Mouse (Mus musculus) lung, embryonic 14.5 days (tissue): ENCODE measurements around the gene Rad51c. TPM values are rescaled to one million over a fixed set of nuclear protein-coding genes. Genes with fewer than 3 reads are reported as not detected.
"Not testable (repeated sequence)": the region's sequence is repeated elsewhere in the genome, so short reads cannot be mapped to it uniquely, and the experiment has no call there.

Experiments used
- ATAC-seq: fragments of 200-750 bp; cut with Nextera tagmentation; 2 replicates; pipeline ENCODE4 v1.8.0; 2017; ENCODE audit warnings: mild to moderate bottlenecking, moderate TSS enrichment, moderate library complexity; ENCODE audit not compliant: insufficient read depth
- DNase-seq: peaks from one replicate; pipeline ENCODE4 v3.0.0-alpha.2; 2015
- H3K27ac ChIP-seq: fragments of 300-500 bp; sonication (generic); 2 replicates; pipeline ENCODE4 v1.5.1; 2014; ENCODE audit warnings: low read depth, mild to moderate bottlenecking, moderate library complexity
- H3K27me3 ChIP-seq: fragments of 300-500 bp; sonication (generic); 2 replicates; pipeline ENCODE4 v1.6.1; 2014; ENCODE audit warnings: low read length, control low read depth; ENCODE audit not compliant: insufficient read depth
- H3K36me3 ChIP-seq: fragments of 300-500 bp; sonication (generic); 2 replicates; pipeline ENCODE4 v1.6.1; 2014; ENCODE audit warnings: control low read depth; ENCODE audit not compliant: insufficient read depth
- H3K4me1 ChIP-seq: fragments of 300-500 bp; sonication (generic); 2 replicates; pipeline ENCODE4 v1.6.1; 2014; ENCODE audit warnings: antibody characterized with exemption, control low read depth; ENCODE audit not compliant: insufficient read depth
- H3K4me2 ChIP-seq: fragments of 300-500 bp; sonication (generic); 2 replicates; pipeline ENCODE4 v1.6.1; 2014; ENCODE audit warnings: mild to moderate bottlenecking
- H3K4me3 ChIP-seq: fragments of 300-500 bp; sonication (generic); 2 replicates; pipeline ENCODE4 v1.5.1; 2014; ENCODE audit warnings: low read depth, low read length
- H3K9ac ChIP-seq: fragments of 300-500 bp; sonication (generic); 2 replicates; pipeline ENCODE4 v1.6.1; 2014
- H3K9me3 ChIP-seq: fragments of 300-500 bp; sonication (generic); 2 replicates; pipeline ENCODE4 v1.6.1; 2016; ENCODE audit warnings: low read depth, low read length, control low read depth
- CTCF ChIP-seq: IDR thresholded peaks from 2 replicates; pipeline ENCODE4 v1.5.1; 2016; ENCODE audit warnings: antibody characterized with exemption, low read depth
- WGBS: fragments of 180-500 bp; shearing (Covaris S2); extraction: QIAGEN DNeasy Blood & Tissue Kit; methylation state at CpG from one replicate; pipeline ENCODE4 v1.1.7; 2014; 5-methylcytosine and 5-hydroxymethylcytosine counted together
- polyA plus RNA-seq: library from polyadenylated mRNA; unstranded; fragments of >200 nt; fragmentation: Nextera tagmentation; extraction: Ambion mirVana; gene quantifications from 2 replicates; pipeline ENCODE4 v1.2.1, GENCODE M21; 2014

The Rad51c gene
- polyA plus RNA-seq, 1 experiment from 2014 or later: 11.0 TPM

GRCm38 (mm10) chr11:87439796-87440420 lies 35.2 kb upstream of the Rad51c start:
- Histone ChIP-seq H3K27ac (no peak overlapping the region), H3K9ac (no peak overlapping the region), H3K4me2 (no peak overlapping the region), H3K9me3 (no peaks in the 10 kb centered on the region), H3K36me3 (no peaks in the 10 kb centered on the region), H3K27me3 (no peaks in the 10 kb centered on the region), H3K4me1 (no peaks in the 10 kb centered on the region), H3K4me3 (no peak overlapping the region)
- ATAC-seq (no peak), DNase-seq (no peak)
- no peak for TF ChIP-seq CTCF
- WGBS: 81% methylated on average over 10 of the region's 10 CpGs

- DNase-seq: no peak
- no peaks in the 10 kb centered on the region for H3K27me3 ChIP-seq
- H3K9ac ChIP-seq: no peak overlapping the region
- no peaks in the 10 kb centered on the region for H3K36me3 ChIP-seq
- H3K27ac ChIP-seq: no peak overlapping the region
- ATAC-seq: no peak
- no peak overlapping the region for H3K4me3 ChIP-seq
- H3K4me1 ChIP-seq: no peaks in the 10 kb centered on the region
- H3K4me2 ChIP-seq: no peak overlapping the region
- TF ChIP-seq CTCF: no peak
- WGBS: 21% methylated on average over 5 of the region's 5 CpGs
- H3K9me3 ChIP-seq: no peaks in the 10 kb centered on the region
These were observed 31.8 kb upstream of the Rad51c start for GRCm38 (mm10) chr11:87436326-87437232.

GRCm38 (mm10) chr11:87435107-87435506 lies 30.4 kb upstream of the Rad51c start:
- H3K4me3 ChIP-seq, H3K9me3 ChIP-seq, H3K9ac ChIP-seq, H3K4me2 ChIP-seq, H3K4me1 ChIP-seq, DNase-seq, H3K27me3 ChIP-seq, H3K27ac ChIP-seq, ATAC-seq, H3K36me3 ChIP-seq: not testable (repeated sequence)
- WGBS: 87% methylated on average over 2 of the region's 2 CpGs

GRCm38 (mm10) chr11:87432933-87433669 lies 28.3 kb upstream of the Rad51c start:
- Histone ChIP-seq H3K4me3 (no peak overlapping the region), H3K27ac (no peak overlapping the region), H3K9ac (no peak overlapping the region), H3K27me3 (no peaks in the 10 kb centered on the region), H3K4me1 (no peaks in the 10 kb centered on the region), H3K9me3 (no peaks in the 10 kb centered on the region), H3K4me2 (no peak overlapping the region), H3K36me3 (no peaks in the 10 kb centered on the region)
- TF ChIP-seq CTCF: no peak
- DNase-seq: no peak
- ATAC-seq: no peak
- WGBS: 42% methylated on average over 6 of the region's 6 CpGs

- no peak for TF ChIP-seq CTCF
- DNase-seq (no peak), ATAC-seq (no peak)
- Histone ChIP-seq H3K36me3 (no peaks in the 10 kb centered on the region), H3K4me1 (no peaks in the 10 kb centered on the region), H3K4me2 (no peak overlapping the region), H3K27me3 (no peaks in the 10 kb centered on the region), H3K9ac (no peak overlapping the region), H3K27ac (no peak overlapping the region), H3K9me3 (no peaks in the 10 kb centered on the region), H3K4me3 (no peak overlapping the region)
- WGBS: 59% methylated on average over 1 of the region's 1 CpGs
These were observed 27.7 kb upstream of the Rad51c start for GRCm38 (mm10) chr11:87432447-87432846.

- ATAC-seq, H3K27ac ChIP-seq, H3K4me1 ChIP-seq, H3K36me3 ChIP-seq, H3K9ac ChIP-seq, H3K4me3 ChIP-seq, DNase-seq, H3K27me3 ChIP-seq, H3K9me3 ChIP-seq, H3K4me2 ChIP-seq: not testable (repeated sequence)
- WGBS: 88% methylated on average over 8 of the region's 8 CpGs
These were observed 27.1 kb upstream of the Rad51c start for GRCm38 (mm10) chr11:87431813-87432212.

- Histone ChIP-seq H3K36me3 (no peaks in the 10 kb centered on the region), H3K4me1 (no peaks in the 10 kb centered on the region), H3K27me3 (no peaks in the 10 kb centered on the region), H3K4me2 (no peak overlapping the region), H3K4me3 (no peak overlapping the region), H3K27ac (no peak overlapping the region), H3K9ac (no peak overlapping the region), H3K9me3 (no peaks in the 10 kb centered on the region)
- ATAC-seq (no peak), DNase-seq (no peak)
- WGBS: 61% methylated on average over 2 of the region's 2 CpGs
- TF ChIP-seq CTCF: no peak
These were observed 25.6 kb upstream of the Rad51c start for GRCm38 (mm10) chr11:87430374-87430773.
